Mouse (Mus musculus): ENCODE data around the gene Gm29106. TPM values are rescaled to one million over a fixed set of nuclear protein-coding genes. Genes with fewer than 3 reads are reported as not detected.
"Not testable (repeated sequence)": the region's sequence is repeated elsewhere in the genome, so short reads cannot be mapped to it uniquely, and the experiment has no call there.

Gm29106 gene
- total RNA-seq (2021) (not detected), polyA plus RNA-seq (2012; rRNA removed) (not detected in 2 replicates)
- long read RNA-seq: 0 reads

DNA sequence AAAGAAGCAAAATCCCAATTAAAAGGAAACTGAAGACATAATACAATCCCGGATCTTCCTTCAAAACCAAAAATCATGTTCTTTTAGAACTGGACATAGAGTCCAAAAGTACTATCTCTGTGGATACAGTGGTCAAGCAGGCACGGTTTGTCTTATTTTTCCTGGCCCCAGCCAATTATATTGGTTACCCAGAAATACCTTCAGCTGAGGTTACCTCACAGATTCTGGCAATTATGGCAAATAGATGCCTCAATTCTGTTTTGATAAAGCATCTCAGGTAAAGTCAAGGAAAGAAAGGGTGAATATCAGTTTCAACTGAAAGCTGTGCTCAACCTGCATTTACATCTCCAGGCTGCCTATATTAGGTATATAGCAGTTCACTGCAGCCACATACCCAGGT is at the start of gene Gm29106:
Gene Gm29106, plus strand, starts transcription at position 301 of the 400 bp plus-strand sequence.
- DNase-seq: not testable (repeated sequence)

DNA sequence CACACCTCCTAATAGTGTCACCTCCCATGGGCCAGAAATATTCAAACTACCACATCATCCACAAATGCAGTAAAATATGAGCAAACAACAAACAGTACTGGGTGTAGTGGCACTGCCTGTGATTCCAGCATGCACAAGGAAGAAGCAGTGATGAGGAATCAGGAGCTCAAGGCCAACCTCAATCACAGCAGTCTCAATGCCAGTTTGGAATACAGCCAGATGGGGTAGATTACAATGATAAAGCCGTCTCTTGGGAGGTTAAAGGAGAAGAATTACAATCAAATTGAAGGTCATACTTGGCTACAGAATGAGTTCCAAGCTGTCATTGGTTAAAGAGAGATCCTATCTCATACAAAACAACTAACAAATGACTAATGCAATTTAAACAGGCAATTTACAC is 52.2 kb downstream of the Gm29106 start:
- peak; percentile 74 for DNase-seq

DNA sequence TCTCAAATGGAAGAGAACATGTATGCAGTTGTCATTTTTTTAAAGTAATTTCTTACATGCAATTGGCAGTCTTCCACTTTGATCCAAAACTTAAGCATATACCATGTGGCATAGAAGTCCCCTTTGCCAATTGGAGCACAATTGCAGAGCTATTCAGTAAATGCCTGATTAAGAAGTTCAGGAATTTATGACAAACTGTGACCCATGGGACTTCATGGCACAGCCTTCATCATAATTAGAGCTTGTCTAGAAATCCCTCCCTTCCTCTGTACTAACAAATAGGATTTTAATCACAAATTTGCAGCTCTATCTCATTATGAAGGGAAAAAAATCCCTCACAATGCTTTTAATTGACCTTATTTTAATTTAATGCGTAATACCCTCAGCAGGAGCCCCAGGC is 59.7 kb downstream of the Gm29106 start:
- no peak for DNase-seq

Other genes with a start within 250 kb of the Gm29106 start
- gene Gm28168, start 248.5 kb upstream of the Gm29106 start, total RNA-seq (2021): not detected
- not detected in 2 replicates for gene Gm28168, start 248.5 kb upstream of the Gm29106 start, polyA plus RNA-seq (2012; rRNA removed)
- gene Gm7145, start 210.6 kb upstream of the Gm29106 start, total RNA-seq (2021): not detected
- not detected in 2 replicates for gene Gm7145, start 210.6 kb upstream of the Gm29106 start, polyA plus RNA-seq (2012; rRNA removed)
- gene Tsn, start 135.2 kb downstream of the Gm29106 start, total RNA-seq (2021): 100 to 1,000 TPM; 125 to 128 TPM
- gene Tsn, start 135.2 kb downstream of the Gm29106 start, polyA plus RNA-seq (2012; rRNA removed): 33.8 and 37.6 TPM in 2 replicates
- 10 to 100 TPM; 35.8 to 45.7 TPM for gene Nifk, start 145.3 kb downstream of the Gm29106 start, total RNA-seq (2021)
- 1.7 and 2.4 TPM in 2 replicates for gene Nifk, start 145.3 kb downstream of the Gm29106 start, polyA plus RNA-seq (2012; rRNA removed)
- 10 to 100 TPM; 36.0 to 42.9 TPM for gene Clasp1, start 212.5 kb downstream of the Gm29106 start, total RNA-seq (2021)
- 13.1 and 14.9 TPM in 2 replicates for gene Clasp1, start 212.5 kb downstream of the Gm29106 start, polyA plus RNA-seq (2012; rRNA removed)